Mouse (Mus musculus) forebrain, embryonic 12.5 days (tissue): ENCODE results near the gene Pdss2. TPM values are rescaled to one million over a fixed set of nuclear protein-coding genes. Genes with fewer than 3 reads are reported as not detected.
"Not testable (repeated sequence)": the region's sequence is repeated elsewhere in the genome, so short reads cannot be mapped to it uniquely, and the experiment has no call there.

ENCODE experiments used
- ATAC-seq: fragments of 200-750 bp; cut with Nextera tagmentation; 2 replicates; pipeline ENCODE4 v1.8.0; 2017; ENCODE audit warnings: moderate TSS enrichment; ENCODE audit not compliant: low FRiP score
- H3K27ac ChIP-seq: fragments of 300-500 bp; sonication (generic); 2 replicates; pipeline ENCODE4 v1.5.1; 2016; ENCODE audit warnings: mild to moderate bottlenecking
- H3K27me3 ChIP-seq: fragments of 300-500 bp; sonication (generic); 2 replicates; pipeline ENCODE4 v1.6.1; 2016; ENCODE audit warnings: mild to moderate bottlenecking
- H3K36me3 ChIP-seq: fragments of 300-500 bp; sonication (generic); replicated peaks from 2 replicates; pipeline ENCODE4 v1.6.1; 2016; ENCODE audit warnings: mild to moderate bottlenecking
- H3K4me1 ChIP-seq: fragments of 300-500 bp; sonication (generic); 2 replicates; pipeline ENCODE4 v1.6.1; 2016
- H3K4me2 ChIP-seq: fragments of 300-500 bp; sonication (generic); 2 replicates; pipeline ENCODE4 v1.6.1; 2016; ENCODE audit warnings: mild to moderate bottlenecking, moderate library complexity
- H3K4me3 ChIP-seq: fragments of 300-500 bp; sonication (generic); replicated peaks from 2 replicates; pipeline ENCODE4 v1.5.1; 2016; ENCODE audit warnings: mild to moderate bottlenecking
- H3K9ac ChIP-seq: fragments of 300-500 bp; sonication (generic); 2 replicates; pipeline ENCODE4 v1.6.1; 2016; ENCODE audit warnings: mild to moderate bottlenecking
- H3K9me3 ChIP-seq: fragments of 300-500 bp; sonication (generic); 2 replicates; pipeline ENCODE4 v1.6.1; 2016
- WGBS: fragments of 180-500 bp; shearing (Covaris S2); methylation state at CpG from one replicate; pipeline ENCODE4 v1.1.7; 2016; 5-methylcytosine and 5-hydroxymethylcytosine counted together
- polyA plus RNA-seq: library from polyadenylated mRNA; unstranded; fragments of >200 nt; fragmentation: Nextera tagmentation; extraction: Ambion mirVana; gene quantifications from 2 replicates; pipeline ENCODE4 v1.2.1, GENCODE M21; 2016

The Pdss2 gene
- polyA plus RNA-seq, 1 experiment from 2014 or later: 17.0 TPM

DNA sequence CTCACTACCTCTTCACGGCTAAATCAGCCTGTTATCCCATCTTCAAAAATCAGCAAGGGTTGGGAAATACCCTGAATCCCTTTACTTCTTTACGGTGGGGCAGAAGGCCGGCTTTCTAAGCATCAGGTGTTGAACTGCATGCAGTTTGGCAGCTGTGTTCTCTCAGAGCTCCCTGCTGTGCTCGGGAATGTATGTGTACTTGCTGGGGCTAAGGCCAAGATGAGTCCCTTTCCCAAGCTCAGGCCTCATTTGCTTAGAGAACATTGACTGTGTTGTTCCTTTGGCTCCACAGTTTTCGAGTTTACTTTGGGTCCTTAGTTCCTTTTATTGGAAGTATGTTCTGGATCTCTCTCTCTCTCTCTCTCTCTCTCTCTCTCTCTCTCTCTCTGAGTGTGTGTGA is 26.7 kb downstream of the Pdss2 start:
- 49% methylated on average over 5 of the region's 5 CpGs for WGBS
- no peak for ATAC-seq
- peaks cover 24% of the 10 kb centered on the region for H3K4me1 ChIP-seq

DNA sequence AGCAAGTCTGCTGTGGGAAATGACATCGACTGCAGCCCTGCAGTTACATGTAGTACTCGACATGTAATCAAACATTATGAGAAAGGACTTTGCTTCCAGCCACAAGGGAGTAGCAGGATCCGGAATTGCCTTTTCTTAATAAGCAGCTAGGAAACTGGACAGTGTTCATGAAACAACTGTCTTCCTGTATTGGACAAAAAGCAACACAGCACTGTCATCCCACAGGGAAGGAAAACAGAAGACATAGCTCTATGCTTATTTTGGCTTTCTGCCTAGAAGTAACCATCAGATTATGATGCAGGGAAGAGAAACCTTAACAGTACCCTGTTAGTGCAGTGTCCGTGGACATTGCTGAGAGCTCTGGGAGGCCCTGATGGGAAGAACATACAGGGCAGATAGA is 31.0 kb downstream of the Pdss2 start:
- no peak overlapping the region for H3K4me3 ChIP-seq
- H3K9me3 ChIP-seq: no peaks in the 10 kb centered on the region
- no peak overlapping the region for H3K27ac ChIP-seq
- H3K27me3 ChIP-seq: no peaks in the 10 kb centered on the region
- no peak overlapping the region for H3K4me2 ChIP-seq
- ATAC-seq: no peak
- no peaks in the 10 kb centered on the region for H3K36me3 ChIP-seq
- H3K4me1 ChIP-seq: no peaks in the 10 kb centered on the region; the same call in 1 of the 2 replicates
- H3K9ac ChIP-seq: no peak overlapping the region
- 84% methylated on average over 4 of the region's 4 CpGs for WGBS

More for the DNA sequence above, 26.7 kb downstream of the Pdss2 start:
- Histone ChIP-seq H3K9ac (no peak overlapping the region), H3K4me2 (no peak overlapping the region), H3K36me3 (no peaks in the 10 kb centered on the region), H3K27ac (no peak overlapping the region), H3K27me3 (no peaks in the 10 kb centered on the region), H3K9me3 (no peaks in the 10 kb centered on the region), H3K4me3 (no peak overlapping the region)

DNA sequence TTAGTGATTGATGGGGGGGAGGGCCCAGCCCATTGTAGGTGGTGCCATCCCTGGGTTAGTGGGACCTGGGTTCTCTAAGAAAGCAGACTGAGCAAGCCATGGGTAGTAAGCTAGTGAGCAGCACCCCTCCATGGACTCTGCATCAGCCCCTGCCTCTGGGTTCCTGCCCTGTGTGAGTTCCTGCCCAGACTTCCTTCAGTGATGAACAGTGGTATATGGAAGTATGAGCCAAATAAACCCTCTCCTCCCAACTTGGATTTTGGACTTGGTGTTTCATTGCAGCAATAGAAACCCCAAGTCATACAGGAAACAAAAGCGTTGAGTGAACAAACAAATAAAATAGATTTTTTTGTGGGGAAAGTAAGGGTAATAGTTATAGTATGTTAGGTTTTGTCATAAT is 35.7 kb downstream of the Pdss2 start:
- H3K4me2 ChIP-seq, H3K27ac ChIP-seq, H3K9me3 ChIP-seq, H3K27me3 ChIP-seq, H3K4me3 ChIP-seq, ATAC-seq, H3K9ac ChIP-seq, H3K4me1 ChIP-seq, H3K36me3 ChIP-seq: not testable (repeated sequence)
- WGBS: no CpG with 5 or more reads among the region's 1 CpGs

DNA sequence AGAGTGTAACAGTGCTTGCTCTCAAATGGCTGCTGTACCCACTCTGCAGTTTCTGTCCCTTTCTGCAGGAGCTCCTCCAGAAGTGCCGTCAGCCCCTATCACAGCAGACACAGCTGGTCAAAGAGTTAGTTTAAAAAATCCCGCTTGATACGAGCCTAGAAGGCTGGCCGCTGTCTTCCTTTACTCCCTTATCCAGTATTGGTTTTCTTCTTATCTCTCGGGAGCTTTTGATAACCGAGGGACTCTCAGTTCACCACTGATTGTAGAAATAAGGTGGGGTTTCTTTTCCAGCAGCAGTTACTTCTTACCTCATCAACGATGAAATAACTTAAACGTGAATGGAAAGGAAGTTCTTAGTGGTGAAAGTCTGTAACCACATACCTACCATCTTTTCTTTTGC is 36.2 kb downstream of the Pdss2 start:
- not testable (repeated sequence) for H3K4me1 ChIP-seq, H3K36me3 ChIP-seq, ATAC-seq, H3K4me3 ChIP-seq, H3K9me3 ChIP-seq, H3K27ac ChIP-seq, H3K9ac ChIP-seq, H3K27me3 ChIP-seq, H3K4me2 ChIP-seq
- WGBS: 92% methylated on average over 8 of the region's 8 CpGs

DNA sequence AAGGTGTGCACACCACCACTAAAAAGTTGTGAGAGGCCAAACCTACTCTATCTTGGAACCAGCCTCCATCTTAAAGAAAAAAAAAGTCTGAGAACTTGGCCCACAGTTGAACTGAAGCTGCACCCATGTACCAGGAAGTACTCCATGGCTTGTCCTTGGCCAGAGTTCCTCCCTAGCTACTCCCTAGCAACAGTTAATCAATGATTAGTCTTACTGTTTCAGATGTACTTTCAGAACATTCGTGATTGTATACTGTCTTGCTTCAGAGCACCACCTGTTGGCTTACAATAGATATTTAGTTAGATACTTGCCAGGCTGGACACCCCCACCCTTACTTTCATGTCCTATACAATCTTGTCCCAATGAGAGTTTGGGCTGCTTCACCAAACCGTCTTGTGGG is 50.0 kb downstream of the Pdss2 start:
- Histone ChIP-seq H3K4me1 (peaks cover 12% of the 10 kb centered on the region), H3K36me3 (no peaks in the 10 kb centered on the region), H3K27ac (no peak overlapping the region), H3K4me3 (no peak overlapping the region), H3K9me3 (no peaks in the 10 kb centered on the region), H3K4me2 (no peak overlapping the region), H3K27me3 (no peaks in the 10 kb centered on the region), H3K9ac (no peak overlapping the region)
- 78% methylated on average over 2 of the region's 2 CpGs for WGBS
- ATAC-seq: no peak

DNA sequence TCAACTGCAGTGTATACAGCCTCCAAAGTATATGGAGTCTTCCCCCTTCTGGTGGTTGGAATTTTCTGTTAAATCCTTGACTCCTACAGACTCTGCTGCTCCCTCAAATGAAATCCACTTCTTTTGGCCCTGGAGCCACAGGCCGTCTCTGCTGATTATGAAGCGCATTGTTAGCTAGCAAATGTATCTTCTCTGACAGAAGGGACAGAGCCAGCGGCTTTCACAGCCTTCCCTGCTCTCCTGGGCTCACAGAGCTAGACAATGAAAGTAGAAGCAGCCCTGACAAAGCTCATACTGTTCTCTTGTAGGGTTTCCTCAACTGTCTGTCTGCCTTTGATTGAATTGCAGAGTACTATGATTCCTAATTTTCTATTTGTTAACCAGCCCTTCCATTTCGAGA is 51.1 kb downstream of the Pdss2 start:
- H3K9ac ChIP-seq: no peak overlapping the region
- no peaks in the 10 kb centered on the region for H3K27me3 ChIP-seq
- no peak for ATAC-seq
- no peak overlapping the region for H3K4me2 ChIP-seq
- no peaks in the 10 kb centered on the region for H3K36me3 ChIP-seq
- peaks cover 21% of the 10 kb centered on the region for H3K4me1 ChIP-seq
- 44% methylated on average over 4 of the region's 4 CpGs for WGBS
- H3K4me3 ChIP-seq: no peak overlapping the region
- no peaks in the 10 kb centered on the region for H3K9me3 ChIP-seq
- peak overlapping the region; percentile 61; the same call in 1 of the 2 replicates for H3K27ac ChIP-seq

DNA sequence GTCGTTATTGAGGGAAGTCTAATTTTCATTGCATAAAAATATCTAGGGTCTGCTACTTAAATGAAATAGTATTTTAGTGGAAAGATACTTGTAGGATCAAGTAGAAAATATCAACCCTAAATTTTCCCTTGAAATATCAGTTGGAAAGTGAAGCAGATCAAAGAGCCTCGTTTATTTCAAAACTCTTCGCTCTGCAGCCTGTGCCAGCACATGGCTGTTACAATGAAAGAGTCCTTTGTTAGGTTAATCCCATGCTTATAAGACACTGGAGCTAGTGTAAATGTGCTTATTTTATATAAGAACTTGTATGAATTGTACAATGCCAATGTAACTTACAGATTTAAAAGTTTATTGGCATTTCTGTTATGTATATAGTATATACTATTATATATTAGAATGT is 51.8 kb downstream of the Pdss2 start:
- no peak overlapping the region for H3K4me2 ChIP-seq
- no peak overlapping the region for H3K9ac ChIP-seq
- no peaks in the 10 kb centered on the region for H3K27me3 ChIP-seq
- no peak overlapping the region for H3K27ac ChIP-seq
- no peaks in the 10 kb centered on the region for H3K36me3 ChIP-seq
- no peak overlapping the region for H3K4me3 ChIP-seq
- ATAC-seq: no peak
- WGBS: 38% methylated on average over 3 of the region's 3 CpGs
- no peaks in the 10 kb centered on the region for H3K9me3 ChIP-seq
- peaks cover 25% of the 10 kb centered on the region for H3K4me1 ChIP-seq

DNA sequence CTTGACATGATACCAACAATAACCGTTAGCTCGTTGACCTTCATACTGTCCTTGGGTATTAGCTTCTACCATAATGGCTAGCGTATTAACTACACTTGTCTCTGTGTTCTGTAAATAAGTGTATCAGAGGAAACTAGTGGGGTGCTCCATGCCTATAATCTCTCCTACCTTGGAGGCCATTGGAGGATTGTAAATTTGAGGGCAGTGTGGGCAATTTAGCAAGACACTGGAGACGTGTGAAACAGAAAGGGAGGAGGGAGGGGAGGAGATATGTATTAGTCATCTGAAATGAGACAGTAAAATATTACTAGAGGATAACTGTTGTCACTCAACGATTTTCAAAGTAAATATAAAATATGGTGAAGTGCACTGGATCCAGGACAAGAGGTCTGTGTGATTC is 54.2 kb downstream of the Pdss2 start:
- 83% methylated on average over 5 of the region's 5 CpGs for WGBS
- H3K27me3 ChIP-seq: no peaks in the 10 kb centered on the region
- peaks cover 28% of the 10 kb centered on the region for H3K4me1 ChIP-seq
- H3K4me3 ChIP-seq: no peak overlapping the region
- no peak overlapping the region for H3K4me2 ChIP-seq
- no peaks in the 10 kb centered on the region for H3K36me3 ChIP-seq
- ATAC-seq: no peak
- H3K9me3 ChIP-seq: no peaks in the 10 kb centered on the region
- no peak overlapping the region for H3K9ac ChIP-seq
- H3K27ac ChIP-seq: no peak overlapping the region

DNA sequence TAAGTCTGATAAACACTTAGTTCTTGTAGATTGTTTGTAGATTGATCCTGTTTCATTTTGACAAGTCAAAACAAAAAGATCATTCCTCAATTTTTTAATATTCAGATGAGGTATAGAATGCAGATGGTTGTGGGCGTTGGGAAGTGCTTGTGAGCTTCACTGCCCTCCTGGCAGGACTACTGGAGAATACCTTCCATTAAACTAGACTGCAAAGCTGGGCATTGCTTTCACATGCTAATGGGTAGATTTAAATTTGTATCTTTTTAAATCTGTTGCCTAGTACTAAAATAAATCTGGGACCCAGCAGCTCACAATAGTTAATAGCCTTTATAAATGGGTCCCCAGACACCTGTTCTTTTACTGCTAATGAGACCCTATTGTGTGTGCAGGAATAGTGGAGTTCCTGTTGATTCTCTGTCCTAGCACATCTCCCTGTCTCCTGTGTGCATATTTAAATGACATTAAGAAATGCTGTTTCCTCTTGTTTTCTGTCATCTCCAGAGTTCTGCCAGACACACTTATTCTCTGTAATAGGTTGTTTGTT is 54.9 kb downstream of the Pdss2 start:
- ATAC-seq: no peak
- no peak overlapping the region for H3K4me3 ChIP-seq
- H3K9me3 ChIP-seq: no peaks in the 10 kb centered on the region
- no peaks in the 10 kb centered on the region for H3K27me3 ChIP-seq
- WGBS: 33% methylated on average over 1 of the region's 1 CpGs
- H3K27ac ChIP-seq: peak overlapping the region; percentile 26; the same call in 1 of the 2 replicates
- H3K4me1 ChIP-seq: peaks cover 28% of the 10 kb centered on the region
- H3K36me3 ChIP-seq: no peaks in the 10 kb centered on the region
- no peak overlapping the region for H3K4me2 ChIP-seq
- H3K9ac ChIP-seq: no peak overlapping the region

DNA sequence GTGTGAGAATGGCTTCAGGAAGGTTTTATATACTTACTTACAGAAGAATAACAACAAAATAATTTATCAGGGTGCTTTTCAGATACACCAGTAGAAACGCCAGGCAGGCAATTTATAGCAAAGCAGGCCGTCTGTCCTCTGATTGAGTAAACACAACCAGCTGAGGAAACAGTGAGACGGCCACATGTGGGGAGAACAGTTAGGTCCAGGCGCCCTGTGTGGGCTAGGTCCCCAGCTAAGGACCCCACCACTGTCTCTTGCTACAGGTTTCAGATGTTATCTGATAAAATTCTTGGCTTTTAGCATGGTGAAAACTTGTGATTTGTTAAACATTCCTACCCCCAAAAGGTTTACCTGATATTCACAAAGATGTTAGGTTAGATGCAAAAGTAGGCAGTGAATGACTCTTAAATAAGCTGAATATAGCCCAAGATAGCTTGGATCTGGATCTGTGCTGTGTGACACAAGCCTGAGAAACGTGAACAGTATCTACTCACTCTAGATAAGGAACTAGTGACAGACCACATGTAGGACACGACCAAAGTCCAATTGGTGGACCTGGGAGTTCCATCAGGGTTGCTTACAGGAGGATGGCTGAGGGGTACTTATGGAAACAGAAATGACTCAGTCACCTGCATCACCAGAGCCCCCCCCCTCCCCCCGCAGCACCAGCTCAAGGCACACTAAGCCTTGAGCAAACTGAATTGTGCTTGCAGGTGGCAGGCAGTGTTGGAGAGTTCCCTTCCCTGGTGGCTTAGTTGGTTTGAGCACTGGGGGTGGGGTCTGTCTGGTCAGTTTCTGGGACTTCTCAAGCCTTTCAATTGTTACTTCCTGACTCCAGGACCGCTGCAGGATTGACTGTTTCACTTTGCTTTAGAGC is 56.2 kb downstream of the Pdss2 start:
- Histone ChIP-seq H3K4me2 (no peak overlapping the region), H3K9ac (no peak overlapping the region), H3K4me3 (no peak overlapping the region), H3K27me3 (no peaks in the 10 kb centered on the region), H3K9me3 (no peaks in the 10 kb centered on the region), H3K4me1 (peaks cover 23% of the 10 kb centered on the region), H3K27ac (no peak overlapping the region; the same call in 1 of the 2 replicates), H3K36me3 (no peaks in the 10 kb centered on the region)
- no peak for ATAC-seq
- WGBS: 66% methylated on average over 8 of the region's 8 CpGs

DNA sequence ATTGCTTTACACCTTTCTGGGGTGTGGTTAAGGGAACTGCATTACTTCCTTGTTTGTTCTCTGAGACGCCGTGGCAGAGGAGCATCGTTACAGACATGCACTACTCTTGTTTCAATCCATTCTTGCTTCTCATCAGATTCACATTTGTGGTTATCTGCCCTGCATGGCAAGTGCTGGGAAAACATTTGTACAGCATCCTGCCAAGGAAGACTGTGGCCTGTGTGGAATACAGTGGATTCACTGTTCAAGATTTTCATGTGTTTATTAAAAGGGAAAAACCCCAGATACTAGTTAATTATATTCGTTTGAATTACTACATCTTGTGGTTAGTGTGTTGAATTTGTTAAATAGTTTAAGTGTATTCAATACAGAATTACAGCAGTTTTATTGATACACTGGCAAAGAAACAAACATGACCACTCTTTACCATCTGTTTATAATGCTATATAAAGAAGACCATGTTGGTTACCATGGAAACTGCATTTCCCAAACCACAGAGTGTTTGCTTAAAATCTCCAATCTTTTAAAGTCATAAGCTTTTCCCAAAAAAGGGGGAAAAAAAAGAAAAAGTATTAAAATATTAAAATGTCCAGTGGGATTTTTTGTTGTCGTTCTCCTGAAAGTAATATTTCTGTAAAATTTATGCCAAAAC is 58.5 kb downstream of the Pdss2 start:
- Histone ChIP-seq H3K9ac (no peak overlapping the region), H3K27me3 (no peaks in the 10 kb centered on the region), H3K4me2 (no peak overlapping the region), H3K27ac (no peak overlapping the region), H3K4me1 (peaks cover 22% of the 10 kb centered on the region), H3K36me3 (no peaks in the 10 kb centered on the region), H3K4me3 (no peak overlapping the region), H3K9me3 (no peaks in the 10 kb centered on the region)
- WGBS: 87% methylated on average over 5 of the region's 5 CpGs
- no peak for ATAC-seq

DNA sequence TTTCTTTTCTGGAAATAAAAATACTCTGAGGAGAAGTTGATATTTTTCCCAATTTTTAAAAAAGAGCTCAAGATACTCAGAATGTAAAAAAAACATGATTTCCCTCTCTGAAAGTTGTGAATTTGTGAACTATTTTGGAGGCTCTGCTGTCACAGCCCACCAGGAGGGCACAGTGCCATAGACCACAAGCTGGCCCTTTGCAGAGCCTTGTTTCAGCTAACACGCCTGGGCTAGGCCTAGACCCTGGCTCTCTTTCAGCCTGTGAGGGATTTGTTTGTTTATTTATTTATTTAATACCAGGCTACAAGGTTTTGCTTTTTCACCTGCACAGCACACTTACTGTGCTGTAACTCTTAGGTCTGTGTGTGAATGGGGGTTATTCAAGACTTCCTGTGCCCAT is 64.3 kb downstream of the Pdss2 start:
- ATAC-seq: no peak
- no peak overlapping the region for H3K9ac ChIP-seq
- WGBS: 74% methylated on average over 1 of the region's 1 CpGs
- no peak overlapping the region for H3K27ac ChIP-seq
- H3K9me3 ChIP-seq: no peaks in the 10 kb centered on the region
- H3K27me3 ChIP-seq: no peaks in the 10 kb centered on the region
- H3K36me3 ChIP-seq: no peaks in the 10 kb centered on the region
- H3K4me3 ChIP-seq: no peak overlapping the region
- H3K4me1 ChIP-seq: no peaks in the 10 kb centered on the region
- no peak overlapping the region for H3K4me2 ChIP-seq
